Mouse (Mus musculus) left cerebral cortex, adult 2 months (tissue): ENCODE data around the gene Flrt1. TPM values are rescaled to one million over a fixed set of nuclear protein-coding genes. Genes with fewer than 3 reads are reported as not detected.
A peak's percentile ranks its signal among the peaks of the same experiment; 100 is the strongest.

Source experiments
- DNase-seq, 2 experiments: peaks; one replicate each; pipeline ENCODE4 v3.0.0; 2021 to 2022; ENCODE audit warnings: low spot score in 2 of 2, mixed read lengths in 1 of 2; ENCODE audit errors: extremely low spot score in 1 of 2
- H3K27ac ChIP-seq: fragments of 200-600 bp; 2 replicates; pipeline ENCODE4 v1.8.1; 2022
- H3K4me3 ChIP-seq: fragments of 200-600 bp; 2 replicates; pipeline ENCODE4 v1.8.1; 2022
- CTCF ChIP-seq: fragments of 200-600 bp; IDR thresholded peaks from 2 replicates; pipeline ENCODE4 v1.8.1; 2022; ENCODE audit warnings: antibody characterized with exemption, mild to moderate bottlenecking, moderate library complexity
- intact Hi-C: fragments of 180-260 bp; cut with DNase I; formaldehyde crosslinking; loops from one replicate; pipeline ENCODE4 v1.15.1; 2025
- long read RNA-seq, 2 experiments: library from polyadenylated mRNA; stranded (forward); transcript quantifications; one replicate each; pipeline ENCODE4 v2.0.0; 2021; ENCODE audit warnings: borderline mapping rate in 2 of 2
- total RNA-seq, 2 experiments: library from RNA; stranded (reverse); gene quantifications; 2 replicates each; pipeline ENCODE4 v1.2.3; 2021

Gene Flrt1
- 10 to 100 TPM; 41.4 to 43.0 TPM for total RNA-seq
- long read RNA-seq, experiment 1, partial matches to known transcripts, result 0 of 4 reads
- long read RNA-seq, experiment 1, other reads (novel, unspliced or antisense), result 4 of 4 reads
- long read RNA-seq, experiment 2, partial matches to known transcripts, result 0 of 4 reads
- long read RNA-seq, experiment 2, other reads (novel, unspliced or antisense), result 4 of 4 reads

- intact Hi-C loops, result no loop called here
- no peak for DNase-seq
- TF ChIP-seq CTCF, result no peak
- H3K4me3 ChIP-seq, result no peak within 1 kb of the TSS
- no peak within 1 kb of the TSS for H3K27ac ChIP-seq
Measured at GRCm38 (mm10) chr19:7105544-7105943, at the start of gene Flrt1. Flrt1 (minus strand) TSS chr19:7105729.

GRCm38 (mm10) chr19:7155196-7155595 is 49.7 kb upstream of the Flrt1 start:
- no peak overlapping the region for H3K4me3 ChIP-seq
- DNase-seq, result peak in 1 of 2 experiments; percentile 43
- intact Hi-C loops, result no loop called here
- no peak for TF ChIP-seq CTCF
- no peak overlapping the region for H3K27ac ChIP-seq

DNA sequence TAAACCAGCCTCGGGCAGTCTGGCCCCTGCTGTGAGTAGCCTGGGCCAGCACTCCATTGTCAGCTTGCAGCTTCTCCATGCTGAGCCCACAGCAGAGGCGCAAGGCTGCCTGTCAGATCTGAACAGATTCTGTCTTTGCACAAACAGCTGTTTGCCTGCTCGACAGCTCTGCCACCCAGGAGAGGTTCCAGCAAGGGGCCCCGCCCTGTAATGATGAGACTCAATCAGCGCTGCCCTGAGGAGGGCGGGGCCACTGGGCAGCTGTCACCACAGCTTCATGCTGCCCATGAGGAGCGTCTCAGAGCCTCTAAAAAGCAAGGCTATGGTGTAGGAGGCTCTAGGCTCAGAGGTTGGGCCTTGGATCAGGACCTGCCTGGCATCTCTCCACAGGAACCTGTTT is 47.7 kb upstream of the Flrt1 start:
- TF ChIP-seq CTCF, result no peak
- intact Hi-C loops, result no loop called here
- DNase-seq, result no peak
- Histone ChIP-seq H3K4me3 (no peak overlapping the region), H3K27ac (peak overlapping the region; percentile 34; the same call in 1 of the 2 replicates)

GRCm38 (mm10) chr19:7151927-7152653 is 46.6 kb upstream of the Flrt1 start:
- no peak for TF ChIP-seq CTCF
- Histone ChIP-seq H3K4me3 (no peak overlapping the region), H3K27ac (0 out of 2 replicates have a peak overlapping the region, but pooled peaks have one; percentile 11)
- DNase-seq, result no peak
- intact Hi-C loops, result no loop called here

DNA sequence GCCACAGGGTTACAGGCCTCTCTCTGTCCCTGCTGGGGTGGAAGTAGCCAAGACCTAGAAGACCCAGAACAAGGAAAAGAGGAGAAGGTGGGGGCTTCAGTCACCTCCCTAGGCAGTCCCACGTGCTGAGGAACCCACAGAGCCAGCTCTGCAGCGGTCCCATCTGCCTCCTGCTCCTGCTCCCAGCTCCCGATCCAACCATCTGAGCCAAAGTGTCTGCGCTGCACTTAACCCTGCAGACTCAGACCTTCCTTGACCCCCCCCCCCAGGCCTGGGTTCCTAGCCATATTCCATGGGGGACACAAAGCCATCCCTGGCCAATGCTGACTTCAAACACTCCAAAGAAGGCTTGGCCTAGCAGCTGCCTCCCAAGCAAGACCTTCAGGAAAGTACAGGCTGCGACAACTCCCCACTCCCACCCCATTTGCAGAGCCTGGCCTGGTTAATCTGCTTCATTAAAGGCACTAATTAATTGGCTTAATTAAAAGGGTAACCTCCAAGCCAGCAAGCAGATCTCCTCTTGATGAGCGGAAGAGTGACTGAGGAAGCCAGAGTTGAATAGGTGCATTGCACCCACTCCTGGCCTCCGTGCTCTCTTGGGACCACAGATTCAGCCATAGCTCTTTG is 45.9 kb upstream of the Flrt1 start:
- no peak for TF ChIP-seq CTCF
- no peak overlapping the region for H3K4me3 ChIP-seq
- intact Hi-C loops, result no loop called here
- H3K27ac ChIP-seq, result 0 out of 2 replicates have a peak overlapping the region, but pooled peaks have one; percentile 11
- no peak for DNase-seq

GRCm38 (mm10) chr19:7149158-7149685 is 43.7 kb upstream of the Flrt1 start:
- H3K27ac ChIP-seq, result peak overlapping the region; percentile 73
- intact Hi-C loops, result loop anchor here (2.0 kb wide), 1 partner anchor 66 kb away; no protein-coding TSS in a partner anchor
- TF ChIP-seq CTCF, result no peak

GRCm38 (mm10) chr19:7148541-7149085 is 43.1 kb upstream of the Flrt1 start:
- no peak for TF ChIP-seq CTCF
- Histone ChIP-seq H3K27ac (peak overlapping the region; percentile 73), H3K4me3 (no peak overlapping the region)
- DNase-seq, result peak in 1 of 2 experiments; percentile 48
- intact Hi-C loops, result loop anchor here (2.0 kb wide), 1 partner anchor 66 kb away; no protein-coding TSS in a partner anchor

More at GRCm38 (mm10) chr19:7149158-7149685, 43.7 kb upstream of the Flrt1 start:
- no peak overlapping the region for H3K4me3 ChIP-seq
- no peak for DNase-seq

DNA sequence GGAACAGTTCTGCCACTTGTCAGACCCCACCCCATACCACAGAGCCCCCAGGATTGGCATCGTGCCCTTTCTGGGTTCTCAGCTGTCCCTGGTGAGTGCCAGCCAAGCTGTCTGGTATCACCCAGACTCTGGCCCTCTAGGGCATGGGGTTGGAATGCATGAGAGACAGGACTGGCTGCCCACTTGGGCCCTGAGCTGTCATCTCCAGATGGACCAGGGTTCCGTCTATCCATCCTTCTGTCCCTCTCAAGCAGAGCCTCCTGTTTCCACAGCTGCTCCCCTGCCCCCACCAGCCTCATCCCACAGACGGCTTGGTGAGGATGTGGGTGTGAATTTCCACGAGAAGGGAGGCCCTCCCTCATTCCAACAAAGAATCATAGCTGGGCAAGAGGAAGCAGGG is 42.6 kb upstream of the Flrt1 start:
- Histone ChIP-seq H3K4me3 (no peak overlapping the region), H3K27ac (peak overlapping the region; percentile 73)
- intact Hi-C loops, result loop anchor here (2.0 kb wide), 1 partner anchor 65 kb away; no protein-coding TSS in a partner anchor
- no peak for TF ChIP-seq CTCF
- peak in 1 of 2 experiments; percentile 68 for DNase-seq

DNA sequence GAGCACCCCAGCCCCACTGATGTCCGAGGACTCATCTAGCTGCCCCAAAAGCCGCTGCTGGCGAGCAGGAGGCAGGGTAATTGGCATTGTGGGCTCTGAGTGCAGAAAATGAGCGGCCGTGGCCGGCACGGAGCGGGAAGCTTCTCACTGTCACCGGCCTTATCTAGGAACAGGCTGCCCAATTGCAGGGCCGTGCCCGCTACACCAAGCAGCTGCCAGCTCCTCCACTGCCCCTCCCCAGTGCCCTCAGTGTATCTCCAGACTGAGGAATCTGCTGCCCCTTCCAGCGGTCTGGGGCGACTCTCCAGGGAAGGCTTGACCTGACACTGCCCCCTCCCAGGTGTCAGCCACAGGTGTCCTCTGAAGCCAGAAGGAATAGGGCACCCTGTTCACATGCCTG is 40.8 kb upstream of the Flrt1 start:
- TF ChIP-seq CTCF, result no peak
- DNase-seq, result no peak
- no peak overlapping the region for H3K27ac ChIP-seq
- intact Hi-C loops, result no loop called here
- no peak overlapping the region for H3K4me3 ChIP-seq

- no peak for DNase-seq
- Histone ChIP-seq H3K4me3 (no peak overlapping the region), H3K27ac (no peak overlapping the region)
- intact Hi-C loops, result no loop called here
- no peak for TF ChIP-seq CTCF
Measured at GRCm38 (mm10) chr19:7144458-7144857, 38.9 kb upstream of the Flrt1 start.

DNA sequence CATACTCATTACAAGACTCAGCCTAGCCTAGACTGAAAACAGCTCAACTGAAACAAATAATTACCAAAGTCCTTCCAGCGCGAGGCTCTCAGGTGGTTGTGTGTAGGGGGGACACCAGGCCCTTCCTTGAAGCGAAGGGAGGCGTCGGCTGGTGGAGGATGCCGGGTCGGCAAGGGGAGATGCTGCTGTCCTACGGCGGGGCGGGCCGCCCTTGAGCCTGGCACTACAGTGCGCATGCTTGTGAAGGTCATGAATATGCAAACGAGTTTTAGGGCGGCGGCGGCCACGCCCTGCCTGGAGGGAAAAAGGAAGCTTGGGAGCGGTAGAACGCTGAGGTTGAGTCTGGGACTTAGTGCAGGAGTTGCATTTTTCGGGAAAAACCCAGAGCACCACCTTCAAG is 38.3 kb upstream of the Flrt1 start:
- TF ChIP-seq CTCF, result no peak
- Histone ChIP-seq H3K4me3 (peak overlapping the region; percentile 50), H3K27ac (peak overlapping the region; percentile 70)
- intact Hi-C loops, result no loop called here
- DNase-seq, result peak; percentile 66 to 68
